Mouse (Mus musculus) right cerebral cortex, postnatal 4 days (tissue): ENCODE data around the gene Hspa2.
"Not testable (repeated sequence)": the region's sequence is repeated elsewhere in the genome, so short reads cannot be mapped to it uniquely, and the experiment has no call there.

Source experiments
- DNase-seq: peaks from one replicate; pipeline ENCODE4 v3.0.0-alpha.2; 2022

The Hspa2 gene

DNA sequence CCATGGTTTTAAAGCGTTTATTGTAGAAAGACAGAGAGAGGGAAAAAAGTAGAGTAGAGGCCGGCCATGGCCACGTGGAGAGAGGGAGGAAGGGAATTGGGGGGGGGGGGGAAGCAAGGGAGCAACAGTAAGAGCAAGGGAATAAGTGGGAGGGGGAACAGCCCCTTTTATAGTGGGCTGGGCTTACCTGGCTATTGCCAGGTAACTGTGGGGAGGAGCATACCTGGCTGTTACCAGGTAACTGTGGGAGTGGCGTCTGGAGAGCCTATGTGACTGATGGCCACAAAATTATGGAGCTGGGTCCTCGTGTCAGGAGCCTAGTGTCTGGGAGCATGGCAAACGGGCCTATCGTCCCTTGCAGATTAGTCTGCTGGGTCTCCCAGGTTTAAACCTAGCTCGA is 31.6 kb downstream of the Hspa2 start:
- no peak for DNase-seq

DNA sequence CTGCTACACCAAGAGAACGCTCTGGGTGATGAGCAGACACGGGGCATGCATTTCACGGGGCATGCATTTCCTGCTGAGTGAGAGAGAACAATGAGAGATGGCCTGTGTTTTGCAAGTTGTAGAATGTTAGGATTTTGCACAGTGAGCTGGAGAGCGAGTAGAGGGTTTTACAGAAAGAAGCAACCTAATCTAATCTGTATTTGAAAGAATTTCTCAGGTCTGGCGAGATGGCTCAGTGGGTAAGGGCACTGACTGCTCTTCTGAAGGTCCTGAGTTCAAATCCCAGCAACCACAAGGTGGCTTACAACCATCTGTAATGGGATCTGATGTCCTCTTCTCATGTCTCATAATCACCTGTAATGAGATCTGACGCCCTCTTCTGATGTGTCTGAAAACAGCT is 39.5 kb downstream of the Hspa2 start:
- DNase-seq: not testable (repeated sequence)

DNA sequence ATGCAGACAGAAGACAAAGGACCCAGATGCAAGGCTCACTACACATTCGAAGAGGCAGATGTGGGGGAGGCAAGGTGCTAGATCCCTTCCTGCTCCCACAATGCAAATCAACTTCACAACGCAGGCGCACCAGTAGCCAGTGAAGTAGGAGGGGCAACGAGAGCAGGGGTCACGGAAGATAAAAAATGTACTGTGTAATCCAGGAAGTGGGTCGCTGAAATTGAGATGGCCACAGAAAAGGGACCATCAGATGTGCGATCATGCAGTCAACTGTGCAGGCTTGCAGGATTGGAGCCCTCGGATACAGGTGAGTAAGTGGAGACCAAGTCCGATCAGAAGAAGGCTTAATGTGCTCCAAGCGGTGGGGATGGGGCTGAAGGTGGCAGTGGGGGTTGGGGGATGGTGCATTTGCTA is 40.4 kb downstream of the Hspa2 start:
- no peak for DNase-seq

DNA sequence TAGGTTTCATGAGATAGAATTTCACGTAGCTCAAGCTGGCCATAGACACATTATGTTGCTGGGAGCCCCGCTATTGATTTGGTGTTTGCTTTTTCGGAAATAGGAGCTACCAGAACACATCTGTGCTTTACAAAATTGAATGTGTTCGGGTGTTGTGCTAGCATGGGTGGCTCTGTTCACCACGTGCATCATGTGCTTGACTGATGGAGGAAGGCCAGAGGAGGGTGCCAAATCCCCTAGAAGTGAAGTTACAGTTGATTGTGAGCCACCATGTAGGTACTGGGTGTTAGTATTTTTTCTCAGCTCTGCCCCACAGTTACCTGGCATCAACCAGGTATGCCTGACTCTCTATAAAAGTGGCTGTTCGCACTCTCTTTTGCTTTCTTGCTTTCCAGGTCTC is 40.9 kb downstream of the Hspa2 start:
- no peak for DNase-seq

GRCm38 (mm10) chr12:76446201-76446600 is 42.2 kb downstream of the Hspa2 start:
- DNase-seq: no peak

GRCm38 (mm10) chr12:76448127-76448526 is 44.2 kb downstream of the Hspa2 start:
- DNase-seq: no peak

- no peak for DNase-seq
These were observed 48.2 kb downstream of the Hspa2 start for GRCm38 (mm10) chr12:76452203-76452602.
